ENCODE assay signal across 8 mouse cellular contexts in the genomic region with DNA sequence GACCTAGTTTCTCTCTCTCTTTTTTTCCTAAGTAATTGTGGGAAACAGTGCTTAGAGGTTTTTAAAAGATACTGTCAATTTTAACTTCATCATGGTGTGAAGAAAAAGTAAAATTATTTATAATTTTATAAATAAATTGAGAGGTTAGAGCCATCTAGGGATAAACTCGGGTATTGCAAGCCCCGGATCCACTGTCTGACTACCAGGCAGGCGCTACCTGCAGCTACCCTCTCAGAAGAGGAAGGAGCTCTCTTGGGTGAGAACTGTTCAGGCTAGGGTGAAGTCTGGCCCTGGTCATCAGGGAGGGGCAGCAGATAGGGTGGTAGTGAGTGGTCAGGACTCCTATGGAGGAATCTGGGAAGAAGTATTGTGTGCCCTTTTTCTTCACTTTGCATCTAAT.
DNase-seq lines count a peak whose midpoint lies in the region; ATAC-seq and TF ChIP-seq lines count a peak whose summit lies in the region.
"Had no signal": no experiment of that assay in that cellular context is flagged by ENCODE, and none has a peak within 500 bp of the region (broad histone marks: within the 10 kb centered on the region; RNA-seq: fewer than 3 reads in every experiment).

No protein-coding gene starts in this region.

- H3K36me3 ChIP-seq in intestine, embryonic 14.5 days (ENCODE audit: control insufficient read depth, insufficient read depth, low read length) = peaks cover 19% of the 10 kb centered on the region; the same call in 1 of the 2 replicates
- no peaks in the 10 kb centered on the region for H3K36me3 ChIP-seq in intestine, embryonic 15.5 days
- H3K36me3 ChIP-seq in liver, postnatal 0 days (replicated peaks; ENCODE audit: insufficient read depth, low read length) = no peaks in the 10 kb centered on the region

- no peak for ATAC-seq in intestine, embryonic 14.5 days (replicated peaks; ENCODE audit: low FRiP score, low TSS enrichment, low read depth)
- no peak for ATAC-seq in intestine, embryonic 15.5 days
- ATAC-seq in liver, postnatal 0 days = no peak

- peak; percentile 71 for DNase-seq in intestine, embryonic 14.5 days (ENCODE audit: low spot score)
- DNase-seq in urinary bladder, postnatal 14 days (ENCODE audit: low spot score) = peak; percentile 56
- no peak for DNase-seq in urinary bladder, postnatal 10 days (ENCODE audit: low spot score)
- DNase-seq in brain, embryonic 14.5 days (ENCODE audit: low read depth) = no peak
- no peak for DNase-seq in liver, postnatal 0 days
- peak; percentile 43 for DNase-seq in thymus, postnatal 25 days

- TF ChIP-seq EP300 in liver, postnatal 0 days (IDR thresholded peaks at IDR 0.05; ENCODE audit: low read depth) = no peak

- H3K4me1 ChIP-seq in intestine, embryonic 14.5 days (replicated peaks; ENCODE audit: control insufficient read depth, insufficient read depth, low read length) = peaks cover 7% of the 10 kb centered on the region
- H3K4me1 ChIP-seq in intestine, embryonic 15.5 days (replicated peaks) = 0 out of 2 replicates have a peak, but pooled peaks cover 6% of the 10 kb centered on the region
- H3K4me1 ChIP-seq in liver, postnatal 0 days (ENCODE audit: insufficient read depth) = peaks cover 2% of the 10 kb centered on the region; the same call in 1 of the 2 replicates

- TF ChIP-seq CTCF in brain, embryonic 14.5 days (IDR thresholded peaks at IDR 0.05; ENCODE audit: borderline replicate concordance, extremely low read depth, insufficient read depth, insufficient read length) = peak; percentile 49; the same call in 1 of the 2 replicates
- TF ChIP-seq CTCF in liver, postnatal 0 days (IDR thresholded peaks at IDR 0.05; ENCODE audit: low read depth) = peak; percentile 55

- TF ChIP-seq POLR2A in brain, embryonic 14.5 days (IDR thresholded peaks at IDR 0.05; ENCODE audit: borderline replicate concordance, extremely low read depth, insufficient read depth, insufficient read length, poor library complexity, severe bottlenecking) = no peak

- H3K4me2 ChIP-seq in intestine, embryonic 14.5 days (ENCODE audit: low read length) = no peak overlapping the region
- no peak overlapping the region for H3K4me2 ChIP-seq in intestine, embryonic 15.5 days (replicated peaks)
- H3K4me2 ChIP-seq in liver, postnatal 0 days (ENCODE audit: low read depth, low read length) = no peak overlapping the region
- H3K4me2 ChIP-seq: embryonic facial prominence, embryonic 13.5 days had no signal

- H3K9ac ChIP-seq in intestine, embryonic 14.5 days (ENCODE audit: low read length) = no peak overlapping the region
- H3K9ac ChIP-seq in intestine, embryonic 15.5 days = no peak overlapping the region
- H3K9ac ChIP-seq in liver, postnatal 0 days (replicated peaks) = no peak overlapping the region
- H3K9ac ChIP-seq: embryonic facial prominence, embryonic 13.5 days had no signal

- no peaks in the 10 kb centered on the region for H3K27me3 ChIP-seq in intestine, embryonic 14.5 days (replicated peaks; ENCODE audit: control insufficient read depth, insufficient read depth, low read length)
- no peaks in the 10 kb centered on the region for H3K27me3 ChIP-seq in intestine, embryonic 15.5 days (replicated peaks)
- no peaks in the 10 kb centered on the region for H3K27me3 ChIP-seq in liver, postnatal 0 days (ENCODE audit: insufficient read depth, low read length)
- H3K27me3 ChIP-seq: embryonic facial prominence, embryonic 13.5 days had no signal

- 33% methylated on average over 3 of the region's 3 CpGs for WGBS in intestine, embryonic 14.5 days
- WGBS in intestine, embryonic 15.5 days = 21% methylated on average over 3 of the region's 3 CpGs
- 19% methylated on average over 3 of the region's 3 CpGs for WGBS in liver, postnatal 0 days (ENCODE audit: insufficient replicate concordance)

- H3K9me3 ChIP-seq in intestine, embryonic 14.5 days (ENCODE audit: control insufficient read depth, low read length) = no peaks in the 10 kb centered on the region
- H3K9me3 ChIP-seq in intestine, embryonic 15.5 days = no peaks in the 10 kb centered on the region
- no peaks in the 10 kb centered on the region for H3K9me3 ChIP-seq in liver, postnatal 0 days (ENCODE audit: low read length)
- H3K9me3 ChIP-seq: embryonic facial prominence, embryonic 13.5 days had no signal

- H3K4me3 ChIP-seq in intestine, embryonic 14.5 days (ENCODE audit: low read depth, low read length) = no peak overlapping the region
- no peak overlapping the region for H3K4me3 ChIP-seq in intestine, embryonic 15.5 days (replicated peaks)
- H3K4me3 ChIP-seq in liver, postnatal 0 days (ENCODE audit: low read depth, low read length) = no peak overlapping the region
- H3K4me3 ChIP-seq: embryonic facial prominence, embryonic 13.5 days had no signal

- H3K27ac ChIP-seq in intestine, embryonic 14.5 days (ENCODE audit: low read depth) = no peak overlapping the region
- H3K27ac ChIP-seq in intestine, embryonic 15.5 days = no peak overlapping the region
- no peak overlapping the region for H3K27ac ChIP-seq in liver, postnatal 0 days (ENCODE audit: low read depth)
- H3K27ac ChIP-seq: embryonic facial prominence, embryonic 13.5 days had no signal

Comparison
In these comparisons a context has a peak if more than half of its experiments do, and no peak if none do; other contexts are left out.
1. DNase-seq: peak in intestine, embryonic 14.5 days (single experiment), urinary bladder, postnatal 14 days (single experiment) and thymus, postnatal 25 days (single experiment); none in urinary bladder, postnatal 10 days (single experiment), brain, embryonic 14.5 days (single experiment) and liver, postnatal 0 days (single experiment).